Comparison of ENCODE assay signal across 7 mouse cellular contexts in genomic region chr7:81934267-81934745, GRCm38 (mm10). TPM values are rescaled to one million over a fixed set of nuclear protein-coding genes. Genes with fewer than 3 reads are reported as not detected.
A peak's percentile ranks its signal among the peaks of the same experiment; 100 is the strongest.
DNase-seq lines count a peak whose midpoint lies in the region; ATAC-seq lines count a peak whose summit lies in the region.

Gene Hdgfl3 (minus strand): TSS chr7:81934473.

- peak; percentile 83 for DNase-seq in adrenal gland, postnatal 25 days
- DNase-seq in embryonic facial prominence, embryonic 10.5 days (ENCODE audit: low spot score), result peak; percentile 91
- peak; percentile 81 to 89 for DNase-seq in heart, adult 18-20 months
- peak; percentile 67 for DNase-seq in kidney, adult 11 months
- peak; percentile 77 to 82 for DNase-seq in left cerebral cortex, postnatal 36 days (ENCODE audit: low spot score in 2 of 2)
- DNase-seq in midbrain, embryonic 11.5 days (ENCODE audit: low spot score, missing footprints), result peak; percentile 97
- DNase-seq in splenic B cell, adult 2 months (ENCODE audit: low read depth, low spot score), result peak; percentile 36

- peak within 1 kb of the TSS; percentile 98 for H3K9ac ChIP-seq in midbrain, embryonic 11.5 days (ENCODE audit: low read length)

- H3K4me3 ChIP-seq in embryonic facial prominence, embryonic 10.5 days, result peak within 1 kb of the TSS; percentile 97
- peak within 1 kb of the TSS; percentile 89 for H3K4me3 ChIP-seq in midbrain, embryonic 11.5 days (ENCODE audit: low read depth, low read length)

- H3K27me3 ChIP-seq in embryonic facial prominence, embryonic 10.5 days (replicated peaks; ENCODE audit: low read depth, poor library complexity, severe bottlenecking), result peaks cover 24% of the 10 kb centered on the region
- no peaks in the 10 kb centered on the region for H3K27me3 ChIP-seq in midbrain, embryonic 11.5 days (ENCODE audit: control insufficient read depth, insufficient read depth, low read length)
- peaks cover 6% of the 10 kb centered on the region for H3K27me3 ChIP-seq in splenic B cell, adult 2 months (ENCODE audit: control insufficient read depth, insufficient read depth, low read length, poor library complexity, severe bottlenecking)

- no peaks in the 10 kb centered on the region for H3K36me3 ChIP-seq in embryonic facial prominence, embryonic 10.5 days (replicated peaks)
- H3K36me3 ChIP-seq in midbrain, embryonic 11.5 days (ENCODE audit: control insufficient read depth, insufficient read depth, low read length), result no peaks in the 10 kb centered on the region
- no peaks in the 10 kb centered on the region for H3K36me3 ChIP-seq in splenic B cell, adult 2 months (ENCODE audit: control insufficient read depth, insufficient read depth, low read length, poor library complexity, severe bottlenecking)

- H3K27ac ChIP-seq in embryonic facial prominence, embryonic 10.5 days (replicated peaks), result peak within 1 kb of the TSS; percentile 99
- H3K27ac ChIP-seq in midbrain, embryonic 11.5 days (ENCODE audit: low read depth, low read length), result peak within 1 kb of the TSS; percentile 93

- intact Hi-C loops in left cerebral cortex, postnatal 36 days (cut with DNase I), result loop anchor here (5.0 kb wide), 2 partner anchors 62 to 107 kb away; partner anchors contain the start of gene Btbd1

- peak; percentile 91 for ATAC-seq in midbrain, embryonic 11.5 days (ENCODE audit: low FRiP score)

- peak within 1 kb of the TSS; percentile 85 for H3K4me2 ChIP-seq in midbrain, embryonic 11.5 days

- under 1% methylated on average over 63 of the region's 63 CpGs for WGBS in embryonic facial prominence, embryonic 10.5 days
- under 1% methylated on average over 50 of the region's 63 CpGs for WGBS in midbrain, embryonic 11.5 days

- no peaks in the 10 kb centered on the region for H3K9me3 ChIP-seq in embryonic facial prominence, embryonic 10.5 days
- H3K9me3 ChIP-seq in midbrain, embryonic 11.5 days (ENCODE audit: control insufficient read depth, low read length), result no peaks in the 10 kb centered on the region

- H3K4me1 ChIP-seq in embryonic facial prominence, embryonic 10.5 days, result peaks cover 27% of the 10 kb centered on the region
- peaks cover 10% of the 10 kb centered on the region for H3K4me1 ChIP-seq in midbrain, embryonic 11.5 days (ENCODE audit: control insufficient read depth, insufficient read depth, low read length)

RNA-seq across cellular contexts. Expression of gene Hdgfl3, which starts in this region (rescaled TPM):
- 12.4 and 14.2 TPM in 2 replicates for total RNA-seq in adrenal gland, postnatal 25 days (2021)
- 23.6 and 27.5 TPM in 2 replicates for polyA plus RNA-seq in embryonic facial prominence, embryonic 10.5 days (2016; fragmentation: Nextera tagmentation; extraction: Ambion mirVana)
- 1 to 10 TPM; 7.2 to 9.2 TPM for total RNA-seq in heart, adult 18-20 months (2021)
- 10 to 100 TPM; 76.0 to 76.9 TPM for total RNA-seq in left cerebral cortex, postnatal 36 days (2021)
- 40.2 and 42.0 TPM in 2 replicates for polyA plus RNA-seq in midbrain, embryonic 11.5 days (2014; fragmentation: Nextera tagmentation; extraction: Ambion mirVana)

Comparison
In these comparisons a context has a peak if more than half of its experiments do, and no peak if none do; other contexts are left out.
1. Peak in every context shown above with its lines: DNase-seq, ATAC-seq, H3K4me3 ChIP-seq and H3K27ac ChIP-seq.
2. DNase-seq: peak in every context shown above with its lines; median percentile 97 in midbrain, embryonic 11.5 days; 91 in embryonic facial prominence, embryonic 10.5 days; 85 in heart, adult 18-20 months; 83 in adrenal gland, postnatal 25 days; 80 in left cerebral cortex, postnatal 36 days; 67 in kidney, adult 11 months; 36 in splenic B cell, adult 2 months.